Mouse (Mus musculus): ENCODE measurements around the gene Pi16. TPM values are rescaled to one million over a fixed set of nuclear protein-coding genes. Genes with fewer than 3 reads are reported as not detected.

Pi16 gene
- polyA plus RNA-seq, 1 experiment, result 4.2 TPM

DNA sequence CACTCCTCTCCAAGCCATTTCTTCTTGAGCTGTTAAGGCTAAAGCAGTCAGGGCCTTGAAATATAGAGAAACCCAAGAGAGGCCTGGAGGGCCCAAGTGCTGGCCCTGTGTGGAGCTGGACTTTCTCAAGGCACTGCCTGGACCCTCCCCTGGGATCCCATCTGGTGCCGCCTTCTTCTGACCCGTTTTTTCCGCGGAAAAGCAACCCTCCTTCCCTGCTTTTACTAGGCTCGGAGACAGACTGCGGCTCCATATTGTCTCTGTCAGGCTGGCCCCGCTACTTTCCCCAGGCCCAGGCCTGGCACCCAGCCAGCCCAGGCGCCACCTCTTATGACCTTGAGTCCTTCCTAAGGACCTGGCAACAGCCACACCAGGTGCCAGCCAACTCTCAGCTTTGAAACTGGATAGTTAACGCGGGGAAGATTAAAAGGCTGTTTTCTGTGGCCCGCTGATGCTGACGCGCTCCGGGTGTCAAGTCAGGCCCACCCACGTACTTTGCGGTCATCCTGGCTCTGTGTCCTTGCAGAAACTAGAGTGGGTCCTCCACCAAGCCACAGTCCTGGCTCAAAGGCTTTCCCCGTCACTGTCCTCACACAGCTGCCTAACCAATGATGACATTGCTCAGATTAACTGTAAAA, 38.5 kb downstream of the Pi16 start:
- DNase-seq (ENCODE audit: low read depth in 1 of 2, low spot score in 2 of 2), result no peak
- H3K27ac ChIP-seq (ENCODE audit: insufficient read depth, low read length), result peak overlapping the region; percentile 63
- H3K4me1 ChIP-seq (ENCODE audit: control insufficient read depth, insufficient read depth, insufficient read length), result peaks cover 9% of the 10 kb centered on the region
- WGBS, result 74% methylated on average over 17 of the region's 17 CpGs
- H3K36me3 ChIP-seq (ENCODE audit: control insufficient read depth, insufficient read depth, low read length), result no peaks in the 10 kb centered on the region
- no peak for TF ChIP-seq POLR2A (IDR thresholded peaks at IDR 0.05; ENCODE audit: low read depth, low read length)
- no peak for TF ChIP-seq CTCF (IDR thresholded peaks at IDR 0.05; ENCODE audit: extremely low read depth, insufficient read depth, insufficient read length, insufficient replicate concordance)
- H3K4me3 ChIP-seq (ENCODE audit: extremely low read depth, insufficient read depth, insufficient read length), result no peak overlapping the region
- no peaks in the 10 kb centered on the region for H3K27me3 ChIP-seq (ENCODE audit: control insufficient read depth, insufficient read depth, low read length)

- Histone ChIP-seq H3K4me3 (ENCODE audit: extremely low read depth, insufficient read depth, insufficient read length) (no peak overlapping the region), H3K4me1 (ENCODE audit: control insufficient read depth, insufficient read depth, insufficient read length) (peaks cover 9% of the 10 kb centered on the region), H3K36me3 (ENCODE audit: control insufficient read depth, insufficient read depth, low read length) (no peaks in the 10 kb centered on the region), H3K27me3 (ENCODE audit: control insufficient read depth, insufficient read depth, low read length) (no peaks in the 10 kb centered on the region), H3K27ac (ENCODE audit: insufficient read depth, low read length) (peak overlapping the region; percentile 63)
- WGBS, result 31% methylated on average over 11 of the region's 11 CpGs
- TF ChIP-seq CTCF (IDR thresholded peaks at IDR 0.05; ENCODE audit: extremely low read depth, insufficient read depth, insufficient read length, insufficient replicate concordance) (no peak), POLR2A (IDR thresholded peaks at IDR 0.05; ENCODE audit: low read depth, low read length) (no peak)
- no peak for DNase-seq (ENCODE audit: low read depth in 1 of 2, low spot score in 2 of 2)
Measured at GRCm38 (mm10) chr17:29356479-29356856, 39.0 kb downstream of the Pi16 start.

GRCm38 (mm10) chr17:29356882-29357281, 39.4 kb downstream of the Pi16 start:
- H3K27ac ChIP-seq (ENCODE audit: insufficient read depth, low read length), result peak overlapping the region; percentile 57; the same call in 1 of the 2 replicates
- no peak overlapping the region for H3K4me3 ChIP-seq (ENCODE audit: extremely low read depth, insufficient read depth, insufficient read length)
- H3K27me3 ChIP-seq (ENCODE audit: control insufficient read depth, insufficient read depth, low read length), result no peaks in the 10 kb centered on the region
- H3K36me3 ChIP-seq (ENCODE audit: control insufficient read depth, insufficient read depth, low read length), result no peaks in the 10 kb centered on the region
- TF ChIP-seq POLR2A (IDR thresholded peaks at IDR 0.05; ENCODE audit: low read depth, low read length) (no peak), CTCF (IDR thresholded peaks at IDR 0.05; ENCODE audit: extremely low read depth, insufficient read depth, insufficient read length, insufficient replicate concordance) (no peak)
- peaks cover 9% of the 10 kb centered on the region for H3K4me1 ChIP-seq (ENCODE audit: control insufficient read depth, insufficient read depth, insufficient read length)
- WGBS, result 44% methylated on average over 9 of the region's 9 CpGs
- no peak for DNase-seq (ENCODE audit: low read depth in 1 of 2, low spot score in 2 of 2)

- peaks cover 21% of the 10 kb centered on the region for H3K4me1 ChIP-seq (ENCODE audit: control insufficient read depth, insufficient read depth, insufficient read length)
- no peak overlapping the region for H3K27ac ChIP-seq (ENCODE audit: insufficient read depth, low read length)
- H3K27me3 ChIP-seq (ENCODE audit: control insufficient read depth, insufficient read depth, low read length), result no peaks in the 10 kb centered on the region
- TF ChIP-seq POLR2A (IDR thresholded peaks at IDR 0.05; ENCODE audit: low read depth, low read length), result no peak
- TF ChIP-seq CTCF (IDR thresholded peaks at IDR 0.05; ENCODE audit: extremely low read depth, insufficient read depth, insufficient read length, insufficient replicate concordance), result no peak
- 90% methylated on average over 3 of the region's 3 CpGs for WGBS
- 0 out of 2 replicates have a peak, but pooled peaks cover 2% of the 10 kb centered on the region for H3K36me3 ChIP-seq (ENCODE audit: control insufficient read depth, insufficient read depth, low read length)
- DNase-seq (ENCODE audit: low read depth in 1 of 2, low spot score in 2 of 2), result no peak
- H3K4me3 ChIP-seq (ENCODE audit: extremely low read depth, insufficient read depth, insufficient read length), result no peak overlapping the region
Measured at GRCm38 (mm10) chr17:29358928-29359327, 41.4 kb downstream of the Pi16 start.

DNA sequence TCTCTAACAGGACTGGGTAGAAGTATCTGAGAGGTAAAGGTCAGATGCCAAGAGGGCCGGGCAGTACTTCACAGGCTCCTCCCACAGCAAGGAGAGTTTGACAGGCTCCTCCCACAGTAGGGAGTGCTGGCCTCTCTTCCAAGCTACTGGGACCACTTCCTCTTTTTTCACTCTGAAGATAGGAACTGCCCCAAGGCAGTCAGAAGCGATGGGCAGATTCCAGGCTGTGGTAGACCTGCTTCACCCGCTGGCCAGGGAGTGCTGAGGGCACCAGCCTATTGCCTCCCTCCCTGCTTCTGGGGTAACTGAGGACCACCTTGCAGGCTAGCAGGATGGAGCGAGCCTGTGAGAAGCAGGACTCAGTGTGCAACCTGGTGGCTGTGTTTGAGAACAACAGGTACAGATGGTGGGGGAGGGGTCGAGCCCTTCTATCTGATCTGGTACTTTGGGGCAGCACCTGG, 43.3 kb downstream of the Pi16 start, which contains the start of gene Fgd2:
TSS of gene Fgd2 (plus strand) at position 154 of the 461 bp plus-strand sequence.
- peaks cover 37% of the 10 kb centered on the region for H3K4me1 ChIP-seq (ENCODE audit: control insufficient read depth, insufficient read depth, insufficient read length)
- DNase-seq (ENCODE audit: low read depth in 1 of 2, low spot score in 2 of 2), result peak; percentile 37 to 54
- TF ChIP-seq CTCF (IDR thresholded peaks at IDR 0.05; ENCODE audit: extremely low read depth, insufficient read depth, insufficient read length, insufficient replicate concordance) (peak; percentile 28; the same call in 1 of the 2 replicates), POLR2A (IDR thresholded peaks at IDR 0.05; ENCODE audit: low read depth, low read length) (peak; percentile 31; the same call in 1 of the 2 replicates)
- WGBS, result 6% methylated on average over 5 of the region's 5 CpGs
- no peaks in the 10 kb centered on the region for H3K27me3 ChIP-seq (ENCODE audit: control insufficient read depth, insufficient read depth, low read length)
- peak within 1 kb of the TSS; percentile 70 for H3K4me3 ChIP-seq (ENCODE audit: extremely low read depth, insufficient read depth, insufficient read length)
- H3K27ac ChIP-seq (ENCODE audit: insufficient read depth, low read length), result peak within 1 kb of the TSS; percentile 90
- peaks cover 6% of the 10 kb centered on the region; the same call in 1 of the 2 replicates for H3K36me3 ChIP-seq (ENCODE audit: control insufficient read depth, insufficient read depth, low read length)

GRCm38 (mm10) chr17:29361982-29362691, 44.7 kb downstream of the Pi16 start:
- no peak for TF ChIP-seq POLR2A (IDR thresholded peaks at IDR 0.05; ENCODE audit: low read depth, low read length)
- TF ChIP-seq CTCF (IDR thresholded peaks at IDR 0.05; ENCODE audit: extremely low read depth, insufficient read depth, insufficient read length, insufficient replicate concordance), result no peak
- WGBS, result 13% methylated on average over 8 of the region's 8 CpGs
- peaks cover 34% of the 10 kb centered on the region for H3K4me1 ChIP-seq (ENCODE audit: control insufficient read depth, insufficient read depth, insufficient read length)
- peaks cover 10% of the 10 kb centered on the region for H3K36me3 ChIP-seq (ENCODE audit: control insufficient read depth, insufficient read depth, low read length)
- no peaks in the 10 kb centered on the region for H3K27me3 ChIP-seq (ENCODE audit: control insufficient read depth, insufficient read depth, low read length)
- H3K4me3 ChIP-seq (ENCODE audit: extremely low read depth, insufficient read depth, insufficient read length), result peak overlapping the region; percentile 70
- peak; percentile 45 to 69 for DNase-seq (ENCODE audit: low read depth in 1 of 2, low spot score in 2 of 2)
- H3K27ac ChIP-seq (ENCODE audit: insufficient read depth, low read length), result peak overlapping the region; percentile 90
